Mouse (Mus musculus): ENCODE data around the gene Ahdc1. TPM values are rescaled to one million over a fixed set of nuclear protein-coding genes. Genes with fewer than 3 reads are reported as not detected.

The Ahdc1 gene
- total RNA-seq, 1 experiment from 2014 or later: 65.0 TPM

GRCm38 (mm10) chr4:133101751-133102150 lies 90.7 kb downstream of the Ahdc1 start:
- DNase-seq: peak; percentile 3

DNA sequence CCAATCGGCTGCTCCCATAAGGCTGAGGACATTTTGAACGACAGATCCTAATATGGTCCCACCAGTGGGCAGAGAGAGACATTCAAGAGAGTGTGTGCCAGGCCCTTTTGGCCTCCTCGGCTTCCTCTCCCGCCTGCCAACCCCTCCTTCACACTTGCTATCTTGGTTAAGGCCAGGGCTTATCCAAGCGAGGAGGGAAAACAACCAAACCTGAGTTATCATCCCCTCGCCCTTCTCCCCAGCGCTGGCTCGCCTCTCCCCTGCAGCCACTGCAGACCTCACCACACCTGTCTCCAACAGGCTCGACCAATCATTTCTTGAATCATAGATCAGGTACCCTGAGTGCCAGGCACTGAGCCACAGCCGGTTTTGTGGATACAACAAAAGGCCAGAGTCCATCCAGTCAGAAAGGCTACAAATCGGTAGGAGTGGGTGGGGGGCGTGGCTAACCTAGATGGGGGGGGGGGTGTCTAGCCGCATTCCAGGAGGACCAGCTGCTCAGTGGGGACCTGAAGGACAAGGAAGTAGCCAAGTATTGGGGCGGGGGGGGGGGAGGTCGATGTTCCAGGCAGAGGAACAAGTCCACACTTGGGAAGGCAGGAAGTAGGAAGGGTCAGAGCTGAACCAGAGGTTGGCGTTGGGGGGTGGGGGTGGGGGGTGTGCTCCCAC lies 92.6 kb downstream of the Ahdc1 start:
- DNase-seq: peak; percentile 4

GRCm38 (mm10) chr4:133104194-133104569 lies 93.1 kb downstream of the Ahdc1 start:
- DNase-seq: peak; percentile 7

DNA sequence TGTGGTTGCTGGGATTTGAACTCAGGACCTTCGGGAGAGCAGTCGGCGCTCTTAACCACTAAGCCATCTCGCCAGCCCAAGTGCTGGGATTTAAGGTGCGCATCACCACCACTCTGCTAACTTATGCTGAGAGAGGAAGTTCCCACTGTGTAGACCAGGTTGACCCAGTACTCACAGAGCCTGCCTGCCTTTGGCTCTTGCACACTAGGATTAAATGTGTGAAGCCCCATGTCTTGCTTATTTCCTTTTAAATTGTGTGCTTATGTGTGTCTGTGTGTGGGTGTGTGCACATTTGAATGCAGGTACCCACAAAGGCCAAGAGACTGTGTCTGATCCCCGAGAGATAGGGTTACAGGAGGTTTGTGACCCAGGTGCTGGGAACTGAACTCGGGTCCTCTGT lies 95.6 kb downstream of the Ahdc1 start:
- no peak for DNase-seq

DNA sequence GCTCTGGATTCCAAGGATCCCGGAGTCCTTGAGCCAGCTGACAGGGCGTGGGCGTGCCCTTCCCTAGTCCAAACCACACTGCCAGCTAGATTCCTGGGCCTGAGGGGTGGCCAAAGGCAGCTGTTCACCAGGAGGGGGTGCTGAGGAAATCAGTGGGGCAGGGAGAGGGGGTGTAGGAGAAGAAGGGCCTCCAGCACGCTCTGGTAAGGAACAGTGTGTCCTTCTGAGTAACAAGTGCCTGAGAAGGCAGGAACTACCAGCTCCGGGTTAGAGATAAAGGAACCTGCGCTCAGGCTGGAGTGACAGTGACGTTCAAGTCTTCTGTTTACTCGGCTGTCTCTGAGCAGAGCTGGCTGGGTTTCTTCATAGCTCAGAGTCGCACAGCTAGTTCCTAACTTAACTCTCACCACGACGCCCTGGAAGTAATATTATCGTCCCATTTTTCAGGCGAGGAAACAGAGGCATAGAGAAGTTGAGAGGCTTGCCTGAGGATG lies 96.8 kb downstream of the Ahdc1 start:
- peak; percentile 71 for DNase-seq

DNA sequence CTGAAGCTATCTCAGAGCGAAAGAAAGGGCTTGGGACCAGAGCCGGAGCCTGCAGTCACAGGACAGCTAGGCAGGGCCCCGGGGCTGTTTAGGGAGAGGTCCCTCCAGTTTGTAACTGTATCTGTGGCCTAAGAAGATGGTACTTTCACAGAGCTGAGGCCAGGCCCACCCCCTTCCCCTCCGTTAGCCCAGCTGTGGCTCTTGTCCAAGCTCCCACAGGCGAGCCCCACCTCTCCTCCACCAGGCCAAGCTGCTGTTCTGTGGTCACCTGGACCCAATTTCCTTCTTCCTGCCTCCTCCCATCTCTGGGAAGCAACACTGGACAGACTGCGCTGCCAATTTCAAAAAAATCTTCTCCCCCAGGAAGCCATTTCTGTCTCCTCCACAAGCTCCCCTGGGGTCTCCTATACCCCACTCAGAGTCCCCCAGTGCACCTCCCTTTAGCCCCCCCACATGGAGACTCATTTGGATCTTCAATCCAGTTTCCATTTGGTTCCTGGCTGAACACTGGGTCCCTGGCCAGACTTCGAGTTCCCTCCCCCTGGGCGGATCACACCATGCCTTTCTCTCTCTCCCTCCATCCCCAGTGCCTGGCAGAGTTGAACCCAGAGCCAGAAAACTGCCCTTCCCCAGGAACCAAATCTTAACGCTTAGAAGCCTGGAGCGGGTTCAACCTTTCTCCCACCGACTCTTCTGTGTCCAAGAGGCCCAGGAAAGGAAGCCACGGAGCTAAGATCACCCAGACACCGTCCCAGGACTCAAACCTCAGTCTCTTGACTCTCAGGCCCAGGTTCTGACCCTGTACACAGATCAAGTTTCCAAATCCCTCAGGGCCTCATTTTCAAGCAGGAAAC lies 97.6 kb downstream of the Ahdc1 start:
- DNase-seq: no peak

DNA sequence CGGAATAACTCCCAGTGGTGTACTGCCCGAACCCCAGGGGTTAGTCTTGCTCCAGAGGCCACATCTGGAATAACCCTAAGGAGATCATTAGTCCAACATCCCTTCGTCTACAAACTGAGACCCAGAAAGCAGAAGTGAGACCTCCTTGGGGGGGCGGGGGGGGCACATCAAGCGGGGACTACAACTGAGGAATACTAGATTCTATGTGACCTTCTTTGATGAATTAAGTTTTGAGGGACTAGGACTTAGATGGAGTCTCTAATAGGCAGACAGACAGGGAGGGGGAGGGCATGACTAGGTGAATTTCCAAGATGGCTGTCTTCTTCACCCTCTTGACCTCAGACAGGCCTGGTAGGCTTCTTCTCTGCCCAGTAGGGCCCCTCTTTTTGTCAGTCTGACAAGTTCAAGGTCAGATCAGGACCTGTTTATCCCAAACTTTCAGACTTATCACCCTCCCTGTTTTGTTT lies 98.3 kb downstream of the Ahdc1 start:
- no peak for DNase-seq

GRCm38 (mm10) chr4:133112175-133112838 lies 101.2 kb downstream of the Ahdc1 start:
- no peak for DNase-seq

DNA sequence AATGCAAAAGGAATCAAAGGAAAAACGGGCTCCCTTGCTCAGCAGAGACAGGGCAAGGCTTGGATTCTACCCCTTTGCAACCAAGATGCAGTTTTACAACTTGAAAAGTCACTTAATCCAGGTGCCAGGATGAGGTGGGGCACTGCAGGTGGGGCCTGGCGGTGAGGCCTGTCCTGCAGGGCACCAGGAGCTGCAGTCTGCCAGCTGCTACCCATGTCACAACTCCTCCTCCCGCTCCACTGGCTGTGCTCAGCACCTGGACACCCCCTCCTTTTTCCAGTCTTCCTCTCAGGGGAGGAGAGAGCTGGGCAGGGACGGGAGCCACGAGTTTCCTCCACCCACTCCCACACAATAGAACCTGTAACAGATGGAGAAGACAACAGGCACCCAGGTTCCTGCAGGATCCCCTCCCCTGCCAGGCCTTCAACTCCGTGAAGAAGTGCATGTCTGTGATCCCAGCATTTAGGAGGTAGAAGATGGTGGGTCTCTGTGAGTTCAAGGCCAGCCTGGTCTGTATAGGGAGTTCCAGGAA lies 102.4 kb downstream of the Ahdc1 start:
- DNase-seq: no peak

- DNase-seq: no peak
Observed at GRCm38 (mm10) chr4:133114762-133115161, 103.7 kb downstream of the Ahdc1 start.

GRCm38 (mm10) chr4:133115721-133116429 lies 104.8 kb downstream of the Ahdc1 start:
- no peak for DNase-seq

GRCm38 (mm10) chr4:133116756-133117470 lies 105.9 kb downstream of the Ahdc1 start:
- no peak for DNase-seq

GRCm38 (mm10) chr4:133117556-133118411 lies 106.7 kb downstream of the Ahdc1 start:
- DNase-seq: peak; percentile 86

- peak; percentile 42 for DNase-seq
Observed at GRCm38 (mm10) chr4:133118775-133119375, 107.8 kb downstream of the Ahdc1 start.

- DNase-seq: no peak
Observed at GRCm38 (mm10) chr4:133119579-133119978, 108.5 kb downstream of the Ahdc1 start.

DNA sequence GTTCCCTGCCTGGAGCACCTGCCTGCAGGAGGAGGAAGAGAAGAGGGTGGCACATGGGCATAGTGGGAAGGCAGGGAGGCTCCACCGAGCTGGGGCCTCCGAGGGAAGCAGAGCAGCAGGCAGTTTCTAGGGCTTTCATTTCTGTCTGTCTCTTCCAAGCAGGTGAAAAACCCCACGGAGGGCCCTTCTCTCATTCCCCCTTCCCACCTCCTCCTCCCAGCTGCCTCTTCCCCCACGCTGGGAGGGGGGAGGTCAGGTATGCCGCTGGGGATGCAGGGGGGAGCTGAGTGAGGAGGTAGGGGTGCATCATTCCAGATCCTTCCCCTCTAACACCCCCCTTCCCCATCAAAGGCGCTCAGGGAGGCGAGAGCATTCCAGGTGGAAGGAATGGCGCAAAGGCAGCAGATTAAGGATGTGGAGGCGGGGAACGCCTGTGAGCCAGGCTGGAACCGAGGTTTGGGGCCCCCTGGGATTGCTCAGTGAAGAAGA lies 109.8 kb downstream of the Ahdc1 start:
- DNase-seq: no peak

GRCm38 (mm10) chr4:133121416-133121815 lies 110.4 kb downstream of the Ahdc1 start:
- no peak for DNase-seq

GRCm38 (mm10) chr4:133121974-133122637 lies 111.0 kb downstream of the Ahdc1 start:
- DNase-seq: no peak

DNA sequence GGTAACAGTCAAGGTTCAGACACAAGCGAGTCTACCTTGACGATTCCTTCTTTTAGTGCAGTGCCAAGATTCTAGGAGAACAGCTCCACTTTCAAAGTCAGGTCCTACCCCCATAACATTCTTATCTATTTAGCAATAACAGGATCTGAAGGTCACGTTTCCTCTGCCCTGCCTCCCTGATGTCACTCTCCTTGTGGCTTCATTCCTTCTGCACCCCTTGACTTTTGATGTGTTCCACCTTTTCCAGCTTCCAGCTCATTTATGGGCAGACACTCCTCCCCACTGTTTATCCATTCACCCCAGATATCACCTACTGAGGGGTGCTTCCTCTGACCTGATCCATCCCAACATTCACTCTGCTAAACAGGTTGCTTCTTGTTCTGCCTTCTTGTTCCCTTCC lies 116.0 kb downstream of the Ahdc1 start:
- no peak for DNase-seq
